Mouse (Mus musculus): ENCODE measurements around the gene Myh15. TPM values are rescaled to one million over a fixed set of nuclear protein-coding genes. Genes with fewer than 3 reads are reported as not detected.
"Not testable (repeated sequence)": the region's sequence is repeated elsewhere in the genome, so short reads cannot be mapped to it uniquely, and the experiment has no call there.

Myh15 gene
- polyA plus RNA-seq, 1 experiment from 2014 or later: not detected

DNA sequence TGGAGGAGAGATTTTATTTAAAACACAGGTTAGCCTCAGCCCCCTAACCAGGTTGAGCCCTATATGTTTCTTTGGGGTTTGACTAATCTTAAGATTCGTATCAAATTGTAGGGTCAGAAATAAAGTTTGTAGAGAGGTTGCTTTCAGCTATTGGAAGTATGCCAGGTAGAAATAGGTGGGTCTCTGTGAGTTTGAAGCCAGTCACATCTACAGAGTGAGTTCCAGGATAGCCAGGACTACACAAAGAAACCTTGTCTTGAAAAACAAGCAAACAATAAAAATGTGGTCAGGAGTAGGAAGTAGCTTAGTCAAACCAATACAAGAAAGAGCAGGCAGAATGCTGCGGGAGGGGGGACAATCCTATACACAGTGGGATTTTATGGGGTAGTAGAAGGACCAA lies 136.7 kb downstream of the Myh15 start:
- 77% methylated on average over 2 of the region's 2 CpGs for WGBS

DNA sequence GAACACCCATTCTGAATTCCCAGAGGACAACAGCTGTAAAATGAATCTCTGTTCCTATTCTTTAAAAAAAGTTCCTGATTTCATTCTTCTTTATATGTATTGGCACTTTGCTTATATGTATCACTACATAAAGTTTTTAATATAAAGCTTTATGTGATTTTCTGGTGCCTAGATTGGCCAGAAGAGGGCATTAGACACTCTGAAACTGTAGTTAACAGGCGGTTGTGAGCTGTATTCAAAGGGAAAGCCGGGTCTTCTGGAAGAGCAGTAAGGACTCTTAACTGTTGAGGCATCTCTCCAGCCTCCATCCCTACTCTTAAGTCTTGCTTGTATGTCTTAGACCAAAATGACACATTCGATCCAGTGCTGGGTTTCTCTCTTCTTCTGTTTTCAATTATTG lies 139.0 kb downstream of the Myh15 start:
- Histone ChIP-seq H3K4me1 (ENCODE audit: control insufficient read depth, insufficient read depth, low read length) (no peaks in the 10 kb centered on the region), H3K36me3 (replicated peaks; ENCODE audit: control insufficient read depth, insufficient read depth, low read depth, low read length) (no peaks in the 10 kb centered on the region), H3K27ac (replicated peaks; ENCODE audit: low read depth, low read length) (no peak overlapping the region), H3K4me3 (ENCODE audit: low read depth, low read length) (no peak overlapping the region), H3K27me3 (ENCODE audit: control insufficient read depth, insufficient read depth, low read length) (no peaks in the 10 kb centered on the region), H3K9ac (replicated peaks; ENCODE audit: low read length) (no peak overlapping the region), H3K4me2 (ENCODE audit: low read depth, low read length) (no peak overlapping the region), H3K9me3 (replicated peaks; ENCODE audit: control insufficient read depth, low read length) (no peaks in the 10 kb centered on the region)
- DNase-seq (ENCODE audit: low spot score): peak; percentile 40
- 41% methylated on average over 3 of the region's 3 CpGs for WGBS
- no peak for ATAC-seq (replicated peaks; ENCODE audit: insufficient number of reproducible peaks, low FRiP score, low TSS enrichment, low read depth)

More for the DNA sequence above, 136.7 kb downstream of the Myh15 start:
- no peaks in the 10 kb centered on the region for H3K36me3 ChIP-seq (replicated peaks; ENCODE audit: control insufficient read depth, insufficient read depth, low read depth, low read length)
- no peak overlapping the region for H3K9ac ChIP-seq (replicated peaks; ENCODE audit: low read length)
- no peaks in the 10 kb centered on the region for H3K27me3 ChIP-seq (ENCODE audit: control insufficient read depth, insufficient read depth, low read length)
- H3K9me3 ChIP-seq (replicated peaks; ENCODE audit: control insufficient read depth, low read length): no peaks in the 10 kb centered on the region
- DNase-seq (ENCODE audit: low spot score) (no peak), ATAC-seq (replicated peaks; ENCODE audit: insufficient number of reproducible peaks, low FRiP score, low TSS enrichment, low read depth) (no peak)
- no peaks in the 10 kb centered on the region for H3K4me1 ChIP-seq (ENCODE audit: control insufficient read depth, insufficient read depth, low read length)
- no peak overlapping the region for H3K4me3 ChIP-seq (ENCODE audit: low read depth, low read length)
- no peak overlapping the region for H3K4me2 ChIP-seq (ENCODE audit: low read depth, low read length)
- no peak overlapping the region for H3K27ac ChIP-seq (replicated peaks; ENCODE audit: low read depth, low read length)

DNA sequence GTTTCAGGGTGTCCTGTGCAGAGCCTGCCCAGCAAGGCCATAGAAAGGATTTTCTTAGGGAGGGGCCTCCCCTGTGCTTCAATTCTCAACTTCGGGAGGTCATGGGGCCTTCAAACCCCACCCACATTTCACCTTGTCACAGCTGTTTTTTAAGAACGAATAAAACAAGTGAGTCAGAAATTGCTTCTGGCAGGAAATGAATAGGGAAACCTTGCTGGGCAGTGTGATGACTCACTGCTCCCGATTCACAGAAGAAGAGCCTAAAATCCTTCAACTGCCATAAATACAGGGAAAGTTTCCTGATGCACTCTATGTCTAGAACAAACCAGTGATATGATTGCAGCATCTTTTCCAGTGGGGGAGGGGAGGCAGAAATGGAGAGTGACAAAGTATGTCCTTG lies 140.7 kb downstream of the Myh15 start:
- 54% methylated on average over 3 of the region's 3 CpGs for WGBS
- ATAC-seq (replicated peaks; ENCODE audit: insufficient number of reproducible peaks, low FRiP score, low TSS enrichment, low read depth) (no peak), DNase-seq (ENCODE audit: low spot score) (no peak)
- Histone ChIP-seq H3K4me1 (ENCODE audit: control insufficient read depth, insufficient read depth, low read length) (no peaks in the 10 kb centered on the region), H3K9ac (replicated peaks; ENCODE audit: low read length) (no peak overlapping the region), H3K36me3 (replicated peaks; ENCODE audit: control insufficient read depth, insufficient read depth, low read depth, low read length) (no peaks in the 10 kb centered on the region), H3K9me3 (replicated peaks; ENCODE audit: control insufficient read depth, low read length) (no peaks in the 10 kb centered on the region), H3K27ac (replicated peaks; ENCODE audit: low read depth, low read length) (no peak overlapping the region), H3K4me2 (ENCODE audit: low read depth, low read length) (no peak overlapping the region), H3K4me3 (ENCODE audit: low read depth, low read length) (no peak overlapping the region), H3K27me3 (ENCODE audit: control insufficient read depth, insufficient read depth, low read length) (no peaks in the 10 kb centered on the region)

DNA sequence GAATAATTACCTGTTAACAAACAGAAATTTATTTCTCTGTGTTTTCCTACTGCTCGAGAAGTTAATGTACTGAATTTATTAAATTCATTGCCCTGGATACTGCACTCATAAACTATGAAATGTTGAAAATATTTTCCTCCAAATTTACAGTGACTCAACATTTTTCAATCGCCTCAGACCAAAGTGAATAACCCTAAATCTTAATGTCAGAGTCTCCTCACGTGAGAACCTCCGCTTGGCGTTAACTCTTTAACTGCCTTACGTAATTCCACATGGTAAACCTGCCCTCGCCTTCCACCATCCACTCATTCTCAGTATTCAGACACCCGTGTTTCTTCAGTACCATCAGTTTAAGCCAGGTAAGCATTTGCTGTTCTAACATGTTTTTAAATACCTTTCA lies 166.4 kb downstream of the Myh15 start:
- Histone ChIP-seq H3K36me3 (replicated peaks; ENCODE audit: control insufficient read depth, insufficient read depth, low read depth, low read length) (no peaks in the 10 kb centered on the region), H3K27me3 (ENCODE audit: control insufficient read depth, insufficient read depth, low read length) (no peaks in the 10 kb centered on the region), H3K9me3 (replicated peaks; ENCODE audit: control insufficient read depth, low read length) (no peaks in the 10 kb centered on the region), H3K27ac (replicated peaks; ENCODE audit: low read depth, low read length) (no peak overlapping the region), H3K4me1 (ENCODE audit: control insufficient read depth, insufficient read depth, low read length) (no peaks in the 10 kb centered on the region), H3K9ac (replicated peaks; ENCODE audit: low read length) (no peak overlapping the region), H3K4me3 (ENCODE audit: low read depth, low read length) (no peak overlapping the region), H3K4me2 (ENCODE audit: low read depth, low read length) (no peak overlapping the region)
- 73% methylated on average over 8 of the region's 8 CpGs for WGBS
- no peak for ATAC-seq (replicated peaks; ENCODE audit: insufficient number of reproducible peaks, low FRiP score, low TSS enrichment, low read depth)
- DNase-seq (ENCODE audit: low spot score): no peak

DNA sequence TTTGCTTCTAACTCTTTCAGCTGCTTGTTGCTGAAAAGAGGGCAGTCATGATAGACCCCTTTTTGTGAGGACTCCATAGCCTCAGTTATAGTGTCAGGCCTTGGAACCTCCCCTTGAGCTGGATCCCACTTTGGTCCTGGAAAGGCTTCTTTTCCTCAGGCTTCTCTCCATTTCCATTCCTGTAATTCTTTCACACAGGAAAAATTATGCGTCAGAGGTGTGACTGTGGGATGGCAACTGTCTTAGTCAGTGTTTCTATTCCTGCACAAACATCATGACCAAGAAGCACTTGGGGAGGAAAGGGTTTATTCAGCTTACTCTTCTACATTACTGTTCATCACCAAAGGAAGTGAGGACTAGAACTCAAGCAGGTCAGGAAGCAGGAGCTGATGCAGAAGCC lies 186.2 kb downstream of the Myh15 start:
- not testable (repeated sequence) for H3K9me3 ChIP-seq (replicated peaks; ENCODE audit: control insufficient read depth, low read length); H3K4me2 ChIP-seq (ENCODE audit: low read depth, low read length); H3K4me3 ChIP-seq (ENCODE audit: low read depth, low read length); H3K27ac ChIP-seq (replicated peaks; ENCODE audit: low read depth, low read length); ATAC-seq (replicated peaks; ENCODE audit: insufficient number of reproducible peaks, low FRiP score, low TSS enrichment, low read depth); H3K4me1 ChIP-seq (ENCODE audit: control insufficient read depth, insufficient read depth, low read length); H3K9ac ChIP-seq (replicated peaks; ENCODE audit: low read length); DNase-seq (ENCODE audit: low spot score); H3K36me3 ChIP-seq (replicated peaks; ENCODE audit: control insufficient read depth, insufficient read depth, low read depth, low read length); H3K27me3 ChIP-seq (ENCODE audit: control insufficient read depth, insufficient read depth, low read length)
- WGBS: 93% methylated on average over 1 of the region's 1 CpGs

Other genes starting within 250 kb of the Myh15 start
- gene Retnlb, start 240.6 kb upstream of the Myh15 start, polyA plus RNA-seq (2014; fragmentation: Nextera tagmentation; extraction: Ambion mirVana): not detected in 2 replicates
- not detected in 2 replicates for gene Retnla, start 214.9 kb upstream of the Myh15 start, polyA plus RNA-seq (2014; fragmentation: Nextera tagmentation; extraction: Ambion mirVana)
- gene Retnlg, start 184.9 kb upstream of the Myh15 start, polyA plus RNA-seq (2014; fragmentation: Nextera tagmentation; extraction: Ambion mirVana): not detected in 2 replicates
- 50.5 and 61.0 TPM in 2 replicates for gene Dzip3, start 63.3 kb upstream of the Myh15 start, polyA plus RNA-seq (2014; fragmentation: Nextera tagmentation; extraction: Ambion mirVana)
- gene Cip2a, start 63.3 kb upstream of the Myh15 start, polyA plus RNA-seq (2014; fragmentation: Nextera tagmentation; extraction: Ambion mirVana): 53.4 and 65.8 TPM in 2 replicates

All from embryonic facial prominence, embryonic 11.5 days (tissue).